Mouse (Mus musculus): Measurements from ENCODE around the gene Myo5c.

Gene Myo5c

GRCm38 (mm10) chr9:75282830-75283229 lies 51.0 kb downstream of the Myo5c start:
- peak; percentile 62 for DNase-seq

GRCm38 (mm10) chr9:75283636-75284035 lies 51.8 kb downstream of the Myo5c start:
- DNase-seq = no peak

GRCm38 (mm10) chr9:75285363-75285762 lies 53.5 kb downstream of the Myo5c start:
- no peak for DNase-seq

- DNase-seq = no peak
These were observed 55.8 kb downstream of the Myo5c start for GRCm38 (mm10) chr9:75287636-75288035.

DNA sequence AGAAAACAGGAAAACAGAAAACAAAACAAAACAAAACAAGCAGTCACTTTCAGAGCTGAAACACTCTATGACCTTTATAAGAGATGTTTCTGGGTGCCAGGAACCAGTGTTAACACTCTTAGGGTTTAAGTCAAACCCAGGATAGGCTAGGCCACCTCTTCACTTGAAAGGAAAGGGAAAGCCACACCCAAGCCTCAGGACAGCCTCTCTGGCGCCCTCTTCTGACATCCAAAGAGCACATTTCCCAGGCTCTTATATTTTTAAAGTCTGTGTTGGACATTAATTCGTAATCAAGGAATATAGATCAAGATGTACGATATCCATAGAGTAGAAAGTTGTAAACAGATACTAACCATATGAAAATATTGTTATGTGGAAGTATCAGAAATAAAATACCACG lies 57.7 kb downstream of the Myo5c start:
- peak; percentile 64 for DNase-seq

- peak; percentile 49 for DNase-seq
These were observed 67.5 kb downstream of the Myo5c start for GRCm38 (mm10) chr9:75299342-75299741.

GRCm38 (mm10) chr9:75303033-75303432 lies 71.2 kb downstream of the Myo5c start:
- DNase-seq = no peak

- DNase-seq = peak; percentile 25
These were observed 72.0 kb downstream of the Myo5c start for GRCm38 (mm10) chr9:75303701-75304261.

DNA sequence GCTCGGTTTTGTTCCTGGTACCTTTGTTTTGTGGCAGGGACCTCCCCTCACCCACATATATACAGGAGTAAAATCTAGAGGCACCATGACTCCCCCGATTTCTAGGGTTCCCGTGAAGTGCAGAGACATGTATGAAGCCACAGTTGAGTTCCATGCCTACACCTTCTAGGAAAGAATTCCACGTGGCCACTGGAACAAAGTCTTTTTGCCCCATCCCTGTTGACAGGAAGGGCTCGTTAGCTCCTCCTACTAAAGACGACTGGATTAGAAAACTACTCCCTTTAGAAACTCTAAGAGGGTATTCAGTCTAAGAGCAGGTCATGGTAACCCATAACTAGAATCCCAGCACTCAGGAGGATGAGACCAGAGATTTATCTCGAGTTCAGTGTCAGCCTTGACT lies 72.5 kb downstream of the Myo5c start:
- DNase-seq = no peak

DNA sequence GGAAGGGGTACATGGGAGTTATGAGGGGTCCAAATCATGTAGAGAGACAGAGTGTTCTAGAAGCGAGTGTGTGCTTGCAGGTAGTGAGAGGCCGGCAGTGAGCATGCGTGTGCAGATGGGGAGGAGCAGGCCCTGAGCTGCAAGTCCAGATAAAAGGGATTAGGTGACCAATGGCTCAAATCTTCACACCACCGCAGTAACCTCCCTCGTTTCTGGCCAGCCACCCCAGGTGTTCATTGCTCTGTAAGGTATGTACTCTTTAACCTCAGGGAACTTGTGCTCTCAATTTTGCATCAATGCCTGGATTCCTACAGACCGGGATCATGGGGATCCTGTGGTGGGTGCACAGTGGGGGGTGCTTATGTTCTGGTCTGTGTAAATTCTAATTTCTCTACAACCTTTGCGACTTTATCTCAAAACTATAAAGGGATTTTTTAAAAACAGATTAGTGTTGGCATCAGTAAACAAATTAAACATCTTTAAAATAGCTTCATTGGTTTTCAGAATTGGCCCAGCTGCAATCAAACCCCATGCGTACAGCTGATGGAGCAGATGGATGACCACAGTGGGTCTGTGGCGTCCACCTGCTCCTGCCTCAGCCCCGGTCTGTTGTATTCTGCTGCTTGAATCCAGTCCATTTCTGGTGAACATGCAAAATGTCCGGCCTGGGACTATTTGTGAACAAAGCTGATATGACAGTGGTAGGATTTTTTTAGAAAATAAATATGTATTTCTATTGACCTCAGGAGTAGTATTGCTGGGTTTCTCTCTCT lies 74.5 kb downstream of the Myo5c start, which contains the start of gene Gnb5:
Gene Gnb5, plus strand, starts transcription at position 163 of the 773 bp plus-strand sequence.
- DNase-seq = no peak

GRCm38 (mm10) chr9:75307015-75307414 lies 75.2 kb downstream of the Myo5c start:
- DNase-seq = no peak

GRCm38 (mm10) chr9:75308621-75309020 lies 76.8 kb downstream of the Myo5c start:
- no peak for DNase-seq

- peak; percentile 89 for DNase-seq
These were observed 80.2 kb downstream of the Myo5c start for GRCm38 (mm10) chr9:75312008-75312407.

GRCm38 (mm10) chr9:75313138-75313831 lies 81.5 kb downstream of the Myo5c start:
- no peak for DNase-seq

GRCm38 (mm10) chr9:75313832-75314516 lies 82.2 kb downstream of the Myo5c start:
- DNase-seq = peak; percentile 80

DNA sequence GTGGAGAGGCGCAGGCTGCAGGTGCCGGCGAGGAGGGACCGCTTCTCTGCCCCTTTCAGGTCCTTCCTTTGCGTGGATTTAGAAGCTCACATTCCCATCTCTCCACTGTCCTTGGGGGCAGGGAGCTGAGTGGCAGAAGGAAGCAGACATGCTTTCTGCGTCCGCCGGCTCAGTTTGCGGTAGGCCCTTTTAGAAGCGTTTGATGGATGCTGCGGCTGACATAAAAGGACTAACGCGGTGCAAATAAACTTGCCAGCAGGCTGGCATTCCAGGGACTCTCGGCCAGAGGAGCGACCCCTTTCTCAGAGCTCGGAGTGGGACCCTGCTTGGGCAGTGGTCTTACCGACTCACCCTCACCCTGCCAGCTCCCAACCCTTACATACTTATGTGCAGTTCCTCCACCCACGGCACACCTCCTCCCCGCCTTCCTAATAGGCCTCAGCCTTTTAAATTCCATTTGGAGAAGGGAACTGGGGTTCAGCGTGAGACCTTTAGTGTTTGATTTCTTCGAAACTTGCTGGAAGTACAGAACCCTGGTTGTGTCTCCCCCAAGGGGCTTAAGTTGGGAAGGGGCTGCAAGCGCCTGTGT lies 82.8 kb downstream of the Myo5c start:
- peak; percentile 8 for DNase-seq

DNA sequence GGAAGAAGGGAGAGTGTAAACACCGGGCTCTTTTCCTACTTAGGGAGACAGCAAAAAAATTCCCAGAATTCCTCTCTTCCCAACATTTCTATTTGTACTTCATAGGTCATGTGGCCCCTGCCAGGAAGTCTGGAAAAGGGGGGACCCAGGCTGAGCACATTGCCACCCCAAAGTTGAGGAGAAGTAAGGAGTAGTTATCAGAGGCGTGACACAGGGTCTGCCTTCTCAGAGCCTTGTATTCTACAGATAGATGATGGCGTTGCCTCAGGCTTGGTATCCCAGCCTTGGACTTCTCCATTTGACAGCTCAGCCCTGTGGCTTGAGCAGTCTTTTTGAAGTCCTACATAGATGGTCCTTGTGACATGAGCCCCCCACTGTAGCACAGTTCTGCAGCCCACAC lies 83.4 kb downstream of the Myo5c start:
- no peak for DNase-seq

GRCm38 (mm10) chr9:75316771-75317170 lies 85.0 kb downstream of the Myo5c start:
- no peak for DNase-seq

DNA sequence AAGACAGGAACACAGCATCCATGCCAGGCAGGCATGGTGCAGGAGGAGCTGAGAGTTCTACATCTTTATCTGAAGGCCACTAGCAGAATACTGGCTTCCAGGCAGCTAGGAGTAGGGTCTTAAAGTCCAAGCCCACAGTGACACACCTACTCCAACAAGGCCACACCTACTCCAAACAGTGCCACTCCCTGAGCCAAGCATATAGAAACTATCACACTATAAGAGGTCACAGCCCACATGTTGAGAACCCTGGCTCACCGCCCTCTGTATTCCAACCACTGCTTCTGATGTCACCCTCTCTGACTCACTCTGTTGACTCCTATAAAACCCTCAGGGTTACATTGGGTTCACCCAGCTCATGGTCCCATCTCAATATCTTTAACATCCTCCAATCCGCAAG lies 86.4 kb downstream of the Myo5c start:
- no peak for DNase-seq

GRCm38 (mm10) chr9:75319365-75319764 lies 87.5 kb downstream of the Myo5c start:
- DNase-seq = no peak

GRCm38 (mm10) chr9:75322099-75322885 lies 90.5 kb downstream of the Myo5c start:
- DNase-seq = no peak

GRCm38 (mm10) chr9:75328047-75328446 lies 96.2 kb downstream of the Myo5c start:
- no peak for DNase-seq
